Mouse (Mus musculus): ENCODE data around the gene Tmem107. TPM values are rescaled to one million over a fixed set of nuclear protein-coding genes. Genes with fewer than 3 reads are reported as not detected.

The Tmem107 gene
- polyA plus RNA-seq, 1 experiment from 2014 or later: 60.8 TPM

- Histone ChIP-seq H3K27ac (peak within 1 kb of the TSS; percentile 98), H3K9me3 (replicated peaks; ENCODE audit: low read length) (no peaks in the 10 kb centered on the region), H3K4me2 (ENCODE audit: low read length) (peak within 1 kb of the TSS; percentile 95), H3K36me3 (ENCODE audit: insufficient read depth, low read length) (peaks cover 15% of the 10 kb centered on the region; the same call in 1 of the 2 replicates), H3K9ac (ENCODE audit: low read depth, low read length) (peak within 1 kb of the TSS; percentile 100), H3K27me3 (ENCODE audit: insufficient read depth, low read length) (no peaks in the 10 kb centered on the region), H3K4me1 (replicated peaks; ENCODE audit: insufficient read depth, low read length) (peaks cover 12% of the 10 kb centered on the region), H3K4me3 (replicated peaks; ENCODE audit: low read depth, low read length) (peak within 1 kb of the TSS; percentile 100)
- under 1% methylated on average over 59 of the region's 67 CpGs for WGBS
- DNase-seq (ENCODE audit: low spot score): peak; percentile 88
- peak; percentile 76 for ATAC-seq (replicated peaks; ENCODE audit: low FRiP score, low read depth)
- no peak for TF ChIP-seq CTCF (IDR thresholded peaks at IDR 0.05; ENCODE audit: low read depth)
Measured at GRCm38 (mm10) chr11:69088103-69088855, 17.7 kb downstream of the Tmem107 start, which contains the start of gene Vamp2. Gene Vamp2 (plus strand): TSS chr11:69088490.

GRCm38 (mm10) chr11:69088856-69089615, 18.4 kb downstream of the Tmem107 start:
- Histone ChIP-seq H3K9me3 (replicated peaks; ENCODE audit: low read length) (no peaks in the 10 kb centered on the region), H3K36me3 (ENCODE audit: insufficient read depth, low read length) (peaks cover 15% of the 10 kb centered on the region; the same call in 1 of the 2 replicates), H3K4me1 (replicated peaks; ENCODE audit: insufficient read depth, low read length) (peaks cover 12% of the 10 kb centered on the region), H3K4me3 (replicated peaks; ENCODE audit: low read depth, low read length) (peak overlapping the region; percentile 100), H3K27ac (peak overlapping the region; percentile 98), H3K9ac (ENCODE audit: low read depth, low read length) (peak overlapping the region; percentile 100), H3K27me3 (ENCODE audit: insufficient read depth, low read length) (no peaks in the 10 kb centered on the region), H3K4me2 (ENCODE audit: low read length) (peak overlapping the region; percentile 95)
- ATAC-seq (replicated peaks; ENCODE audit: low FRiP score, low read depth) (peak; percentile 6; the same call in 1 of the 2 replicates), DNase-seq (ENCODE audit: low spot score) (peak; percentile 44)
- no peak for TF ChIP-seq CTCF (IDR thresholded peaks at IDR 0.05; ENCODE audit: low read depth)
- WGBS: 11% methylated on average over 25 of the region's 25 CpGs

- no peak for TF ChIP-seq CTCF (IDR thresholded peaks at IDR 0.05; ENCODE audit: low read depth)
- H3K36me3 ChIP-seq (ENCODE audit: insufficient read depth, low read length): peaks cover 15% of the 10 kb centered on the region; the same call in 1 of the 2 replicates
- H3K4me3 ChIP-seq (replicated peaks; ENCODE audit: low read depth, low read length): peak overlapping the region; percentile 100
- no peaks in the 10 kb centered on the region for H3K27me3 ChIP-seq (ENCODE audit: insufficient read depth, low read length)
- DNase-seq (ENCODE audit: low spot score) (no peak), ATAC-seq (replicated peaks; ENCODE audit: low FRiP score, low read depth) (no peak)
- H3K9ac ChIP-seq (ENCODE audit: low read depth, low read length): peak overlapping the region; percentile 100
- WGBS: 75% methylated on average over 12 of the region's 12 CpGs
- H3K4me1 ChIP-seq (replicated peaks; ENCODE audit: insufficient read depth, low read length): peaks cover 12% of the 10 kb centered on the region
- peak overlapping the region; percentile 95 for H3K4me2 ChIP-seq (ENCODE audit: low read length)
- H3K9me3 ChIP-seq (replicated peaks; ENCODE audit: low read length): no peaks in the 10 kb centered on the region
- H3K27ac ChIP-seq: peak overlapping the region; percentile 98
Measured at GRCm38 (mm10) chr11:69089616-69090290, 19.1 kb downstream of the Tmem107 start.

GRCm38 (mm10) chr11:69090367-69090766, 19.8 kb downstream of the Tmem107 start:
- WGBS: 49% methylated on average over 6 of the region's 6 CpGs
- Histone ChIP-seq H3K4me1 (replicated peaks; ENCODE audit: insufficient read depth, low read length) (peaks cover 12% of the 10 kb centered on the region), H3K27ac (0 out of 2 replicates have a peak overlapping the region, but pooled peaks have one; percentile 19), H3K9me3 (replicated peaks; ENCODE audit: low read length) (no peaks in the 10 kb centered on the region), H3K27me3 (ENCODE audit: insufficient read depth, low read length) (no peaks in the 10 kb centered on the region), H3K9ac (ENCODE audit: low read depth, low read length) (peak overlapping the region; percentile 100), H3K36me3 (ENCODE audit: insufficient read depth, low read length) (peaks cover 15% of the 10 kb centered on the region; the same call in 1 of the 2 replicates), H3K4me3 (replicated peaks; ENCODE audit: low read depth, low read length) (no peak overlapping the region), H3K4me2 (ENCODE audit: low read length) (peak overlapping the region; percentile 95; the same call in 1 of the 2 replicates)
- TF ChIP-seq CTCF (IDR thresholded peaks at IDR 0.05; ENCODE audit: low read depth): no peak
- ATAC-seq (replicated peaks; ENCODE audit: low FRiP score, low read depth) (no peak), DNase-seq (ENCODE audit: low spot score) (no peak)

GRCm38 (mm10) chr11:69091566-69092385, 21.2 kb downstream of the Tmem107 start:
- no peak overlapping the region for H3K9ac ChIP-seq (ENCODE audit: low read depth, low read length)
- 59% methylated on average over 7 of the region's 7 CpGs for WGBS
- peaks cover 15% of the 10 kb centered on the region; the same call in 1 of the 2 replicates for H3K36me3 ChIP-seq (ENCODE audit: insufficient read depth, low read length)
- no peak overlapping the region for H3K4me3 ChIP-seq (replicated peaks; ENCODE audit: low read depth, low read length)
- no peak overlapping the region for H3K4me2 ChIP-seq (ENCODE audit: low read length)
- DNase-seq (ENCODE audit: low spot score): no peak
- no peak for TF ChIP-seq CTCF (IDR thresholded peaks at IDR 0.05; ENCODE audit: low read depth)
- H3K4me1 ChIP-seq (replicated peaks; ENCODE audit: insufficient read depth, low read length): peaks cover 12% of the 10 kb centered on the region
- H3K9me3 ChIP-seq (replicated peaks; ENCODE audit: low read length): no peaks in the 10 kb centered on the region
- no peak for ATAC-seq (replicated peaks; ENCODE audit: low FRiP score, low read depth)
- peak overlapping the region; percentile 72 for H3K27ac ChIP-seq
- H3K27me3 ChIP-seq (ENCODE audit: insufficient read depth, low read length): no peaks in the 10 kb centered on the region
